Mouse (Mus musculus) lung, postnatal 4 days (tissue): ENCODE measurements around the gene Phgr1.

ENCODE experiments used
- DNase-seq, 2 experiments: peaks; one replicate each; pipeline ENCODE4 v3.0.0; 2021

Phgr1 gene

DNA sequence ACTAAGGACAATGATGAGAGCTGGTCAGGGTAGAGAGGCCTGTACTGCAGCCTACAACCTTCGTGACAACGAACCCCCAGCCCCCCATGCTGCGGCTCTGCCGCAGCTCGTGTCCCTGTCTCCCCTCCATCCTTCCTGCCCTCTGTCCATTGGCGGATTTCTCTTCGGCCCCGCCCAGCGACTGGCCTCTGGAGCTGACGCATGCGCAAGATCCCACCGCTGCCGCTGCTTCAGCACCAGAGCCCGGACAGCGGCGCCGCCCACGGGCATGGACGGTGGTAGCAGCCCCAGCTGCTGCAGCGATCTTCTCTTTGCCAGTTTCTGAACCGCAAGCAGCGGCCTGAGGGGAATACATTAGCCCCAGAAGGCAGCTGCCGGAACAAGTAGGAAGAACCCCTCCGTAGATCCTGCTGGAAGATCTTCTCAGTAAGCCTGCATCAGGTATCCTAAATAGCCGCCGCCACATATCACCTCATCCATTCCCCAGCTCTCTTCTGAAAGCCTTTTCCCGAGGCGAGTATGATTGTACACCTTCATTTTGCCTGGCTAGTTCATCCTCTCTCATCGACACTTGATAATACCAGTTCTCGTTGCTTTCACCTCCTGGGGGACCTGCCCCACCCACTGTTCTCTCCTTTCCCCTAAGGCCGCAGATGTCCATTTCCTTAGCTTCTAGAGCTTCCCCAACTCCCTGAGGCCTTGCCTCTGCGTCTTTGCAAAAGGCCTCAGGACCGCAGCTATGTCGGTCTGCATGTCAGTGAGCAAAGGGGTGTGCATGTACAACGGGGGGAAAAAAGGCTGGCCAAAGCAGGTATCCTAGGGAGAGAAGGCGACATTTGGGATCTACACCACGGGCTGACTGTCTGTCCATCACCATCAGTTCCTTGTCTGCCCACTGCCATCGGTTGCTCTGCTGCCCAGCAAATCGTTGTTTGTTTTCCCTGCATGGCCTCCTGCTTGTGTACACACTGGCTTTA, 7.2 kb downstream of the Phgr1 start, which contains the start of gene Disp2:
Gene Disp2 (plus strand): TSS at position 216 of the 977 bp plus-strand sequence.
- DNase-seq: peak; percentile 95 to 96

DNA sequence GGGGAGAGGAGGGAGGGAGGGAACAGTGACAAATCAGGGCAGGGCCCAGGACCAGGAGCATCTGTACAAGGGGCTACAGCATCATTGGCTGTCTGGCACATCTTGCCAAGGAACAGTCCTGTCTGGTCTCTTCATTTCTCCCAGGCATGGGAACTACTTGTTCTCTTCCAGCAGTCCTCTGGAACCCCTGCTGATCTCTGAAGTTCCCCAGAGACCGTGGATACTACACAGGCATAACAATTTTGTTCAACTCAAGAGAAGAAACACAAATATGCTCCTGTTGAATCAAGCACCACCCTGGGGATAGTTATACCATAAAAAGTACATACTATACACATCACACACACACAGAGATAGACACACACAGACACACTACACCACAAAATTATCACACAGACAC, 8.5 kb downstream of the Phgr1 start:
- no peak for DNase-seq

DNA sequence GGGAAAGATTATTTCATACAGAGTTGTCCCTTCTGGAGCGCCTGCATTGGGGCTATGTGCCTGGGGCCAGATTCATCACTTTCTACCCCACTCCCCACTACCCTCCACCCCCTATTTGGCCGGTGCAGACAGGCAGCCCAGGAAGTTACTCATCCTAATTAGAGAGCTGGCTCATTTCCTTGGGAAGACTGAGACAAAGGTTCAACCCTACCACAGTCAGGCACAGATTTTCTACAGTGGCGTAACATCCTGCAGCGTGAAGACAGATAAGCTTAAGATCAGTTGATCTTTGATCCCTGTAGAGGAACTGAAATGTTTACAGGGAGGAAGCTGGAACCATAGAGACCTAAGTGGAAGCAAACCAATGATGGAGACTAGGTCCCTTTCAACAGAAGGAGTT, 9.7 kb downstream of the Phgr1 start:
- DNase-seq: peak; percentile 41 to 44

DNA sequence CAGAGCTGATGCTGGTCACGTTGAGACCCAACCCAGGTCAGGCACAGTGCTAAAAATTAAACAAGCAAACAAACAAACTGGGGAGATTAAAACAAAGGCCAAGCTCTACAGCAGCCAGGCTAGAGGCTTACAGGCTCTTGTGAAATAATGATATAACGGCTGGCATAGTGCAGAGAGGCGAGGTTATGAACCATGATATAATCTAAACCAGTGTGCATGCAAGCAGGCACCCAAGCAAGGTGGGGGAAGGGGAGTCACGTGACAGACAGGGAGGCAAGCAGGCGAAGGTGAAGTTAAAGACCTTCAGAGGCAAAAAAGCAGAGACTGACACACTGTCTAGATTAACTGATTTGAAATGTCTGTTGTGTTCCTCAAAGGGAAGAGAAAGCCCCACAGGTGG, 10.5 kb downstream of the Phgr1 start:
- no peak for DNase-seq

DNA sequence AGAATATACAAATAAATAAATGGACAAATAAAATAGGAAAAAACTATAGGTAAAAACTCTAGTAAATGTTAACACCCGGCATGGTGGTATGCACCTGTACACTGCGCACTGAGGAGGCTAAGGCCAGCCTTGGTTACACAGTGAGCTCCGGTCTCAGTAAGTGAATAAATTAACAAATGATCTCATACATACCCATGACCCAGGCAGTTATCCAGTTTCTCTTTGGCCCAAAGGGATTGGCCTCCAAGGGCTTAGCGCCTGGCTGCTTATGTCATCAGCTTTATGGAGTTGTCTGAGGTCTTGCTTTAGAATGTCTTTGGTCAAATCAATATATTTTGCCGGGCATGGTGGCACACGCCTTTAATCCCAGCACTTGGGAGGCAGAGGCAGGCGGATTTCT, 11.1 kb downstream of the Phgr1 start:
- no peak for DNase-seq

DNA sequence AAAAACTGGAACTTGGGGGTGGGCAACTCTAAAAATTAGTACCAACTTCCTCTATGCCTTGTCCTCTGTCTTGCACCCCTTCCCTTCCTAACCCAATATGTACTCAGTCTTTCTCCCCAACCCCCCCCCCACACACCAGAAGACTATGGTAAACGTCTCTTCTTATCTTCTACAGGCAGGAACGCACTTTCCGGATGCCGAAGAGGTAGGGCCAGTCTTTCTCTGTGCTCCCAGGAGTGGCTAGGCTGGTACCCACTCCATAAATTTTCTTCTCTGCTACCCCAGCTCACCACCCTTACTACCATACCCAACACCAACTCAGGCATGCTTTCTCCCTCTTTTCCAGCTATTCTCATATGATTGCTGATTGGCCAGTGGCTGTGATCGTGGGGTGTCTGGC, 14.0 kb downstream of the Phgr1 start:
- no peak for DNase-seq

DNA sequence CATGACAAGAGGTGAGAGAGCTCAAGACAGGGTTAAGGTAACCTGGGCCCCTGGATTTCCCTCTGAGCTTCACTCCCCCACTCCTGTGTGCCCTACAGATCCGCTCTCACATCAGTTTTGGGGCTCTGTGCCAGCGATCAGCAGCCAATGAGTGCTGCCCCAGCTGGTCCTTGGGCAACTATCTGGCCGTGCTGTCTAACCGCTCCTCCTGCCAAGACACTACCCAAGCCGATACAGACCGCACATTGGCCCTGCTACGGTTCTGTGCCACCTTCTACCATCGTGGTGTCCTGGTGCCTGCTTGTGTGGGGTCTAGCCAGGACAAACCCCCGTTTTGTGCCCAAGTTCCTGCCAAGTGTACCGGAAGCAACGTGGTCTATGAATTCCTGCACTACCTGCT, 16.9 kb downstream of the Phgr1 start:
- DNase-seq: no peak

DNA sequence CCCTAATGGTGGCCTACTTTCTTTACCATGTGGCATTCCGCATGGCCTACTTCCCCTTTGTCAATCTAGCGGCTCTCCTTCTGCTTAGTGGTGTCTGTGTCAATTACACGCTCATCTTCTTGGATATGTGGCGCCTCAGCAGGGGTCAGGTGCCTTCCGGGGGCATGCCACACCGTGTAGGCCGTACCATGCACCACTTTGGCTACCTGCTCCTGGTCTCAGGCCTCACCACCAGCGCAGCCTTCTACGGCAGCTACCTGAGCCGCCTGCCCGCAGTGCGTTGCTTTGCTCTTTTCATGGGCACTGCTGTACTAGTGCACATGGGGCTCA, 17.6 kb downstream of the Phgr1 start:
- no peak for DNase-seq

DNA sequence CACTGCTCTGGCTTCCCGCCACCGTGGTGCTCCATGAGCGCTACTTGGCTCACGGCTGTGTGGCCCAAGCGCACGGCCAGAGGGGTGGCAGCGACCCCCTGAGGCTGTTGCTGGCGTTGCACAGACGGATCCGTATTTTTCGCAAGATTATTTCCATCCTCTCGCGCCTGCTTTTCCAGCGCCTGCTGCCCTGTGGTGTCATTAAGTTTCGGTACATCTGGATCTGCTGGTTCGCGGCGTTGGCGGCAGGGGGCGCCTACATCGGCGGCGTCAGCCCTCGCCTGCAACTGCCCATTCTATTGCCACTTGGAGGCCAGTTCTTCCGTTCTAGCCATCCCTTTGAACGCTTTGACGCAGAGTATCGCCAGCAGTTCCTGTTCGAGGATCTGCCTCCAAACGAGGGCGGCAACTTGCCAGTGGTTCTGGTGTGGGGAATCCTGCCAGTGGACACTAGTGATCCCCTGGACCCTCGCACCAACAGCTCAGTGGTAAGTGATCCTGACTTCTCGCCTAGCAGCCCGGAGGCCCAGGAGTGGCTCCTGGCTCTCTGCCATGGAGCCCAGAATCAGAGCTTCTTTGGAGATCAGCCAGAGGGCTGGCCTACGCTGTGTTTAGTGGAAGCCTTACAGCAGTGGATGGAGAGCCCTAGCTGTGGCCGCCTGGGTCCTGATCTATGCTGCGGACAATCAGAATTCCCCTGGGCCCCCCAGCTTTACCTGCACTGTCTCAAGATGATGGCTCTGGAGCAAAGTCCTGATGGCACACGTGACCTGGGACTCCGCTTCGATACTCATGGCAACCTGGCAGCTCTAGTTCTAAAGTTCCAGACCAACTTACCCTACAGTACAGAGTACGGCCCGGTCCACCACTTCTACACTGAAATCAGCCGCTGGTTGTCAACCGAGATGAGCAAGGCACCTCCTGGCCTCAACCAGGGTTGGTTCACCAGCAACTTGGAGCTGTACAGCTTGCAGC, 18.3 kb downstream of the Phgr1 start:
- DNase-seq: peak; percentile 87 to 90

DNA sequence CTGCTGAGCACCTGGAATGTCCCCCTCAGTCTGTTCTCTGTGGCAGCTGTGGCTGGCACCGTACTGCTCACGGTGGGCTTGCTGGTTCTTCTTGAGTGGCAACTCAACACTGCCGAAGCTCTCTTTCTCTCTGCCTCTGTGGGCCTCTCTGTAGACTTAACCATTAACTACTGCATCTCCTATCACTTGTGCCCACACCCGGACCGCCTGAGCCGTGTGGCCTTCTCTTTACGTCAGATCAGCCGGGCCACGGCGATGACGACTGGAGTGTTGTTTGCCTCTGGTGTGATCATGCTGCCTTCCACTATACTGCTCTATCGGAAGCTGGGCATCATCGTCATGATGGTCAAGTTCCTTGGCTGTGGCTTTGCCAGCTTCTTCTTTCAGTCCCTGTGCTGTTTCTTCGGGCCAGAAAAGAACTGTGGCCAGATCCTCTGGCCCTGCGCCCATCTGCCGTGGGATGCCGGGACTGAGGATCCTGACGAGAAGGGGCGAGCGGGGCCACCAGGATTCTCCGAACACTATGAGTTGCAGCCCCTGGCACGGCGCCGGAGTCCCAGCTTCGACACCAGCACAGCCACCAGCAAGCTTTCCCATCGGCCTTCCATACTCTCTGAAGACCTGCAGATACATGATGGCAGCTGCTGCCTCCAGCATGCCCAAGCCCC, 19.2 kb downstream of the Phgr1 start:
- no peak for DNase-seq

DNA sequence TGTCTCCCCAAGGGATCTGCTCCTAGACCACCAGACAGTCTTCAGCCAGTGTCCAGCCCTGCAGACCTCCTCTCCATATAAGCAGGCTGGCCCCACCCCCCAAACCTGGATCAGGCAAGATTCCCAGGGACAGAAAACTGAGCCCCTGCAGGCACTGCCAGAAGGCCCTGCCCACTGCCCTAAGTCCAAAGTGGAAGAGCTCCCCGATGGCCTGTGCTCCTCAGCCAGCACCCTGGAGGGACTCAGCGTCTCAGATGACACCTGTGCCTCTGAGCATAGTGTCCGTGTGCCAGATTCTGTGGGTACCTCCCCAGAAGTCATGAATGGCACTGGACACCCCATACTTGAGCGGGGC, 19.7 kb downstream of the Phgr1 start:
- no peak for DNase-seq

DNA sequence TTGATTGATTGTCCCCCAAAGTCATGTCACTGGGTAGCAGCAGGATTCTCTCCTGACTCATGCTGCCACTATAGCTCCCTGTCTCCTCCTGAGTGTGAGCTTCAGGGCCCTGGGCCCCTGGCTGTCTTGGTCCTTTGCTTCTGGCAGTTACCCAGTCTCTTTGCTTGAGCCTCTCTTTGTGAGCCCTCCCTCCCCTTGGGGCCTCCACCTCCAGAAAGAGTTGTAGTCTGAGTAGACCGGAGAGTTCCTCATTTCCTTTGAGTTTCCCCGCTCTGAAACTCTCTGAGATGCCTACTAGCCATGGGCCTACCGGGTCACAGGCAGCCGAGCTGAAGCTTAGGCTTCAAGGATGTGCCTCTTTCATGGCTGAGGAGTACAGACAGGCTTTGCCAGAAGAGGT, 21.1 kb downstream of the Phgr1 start:
- DNase-seq: no peak

DNA sequence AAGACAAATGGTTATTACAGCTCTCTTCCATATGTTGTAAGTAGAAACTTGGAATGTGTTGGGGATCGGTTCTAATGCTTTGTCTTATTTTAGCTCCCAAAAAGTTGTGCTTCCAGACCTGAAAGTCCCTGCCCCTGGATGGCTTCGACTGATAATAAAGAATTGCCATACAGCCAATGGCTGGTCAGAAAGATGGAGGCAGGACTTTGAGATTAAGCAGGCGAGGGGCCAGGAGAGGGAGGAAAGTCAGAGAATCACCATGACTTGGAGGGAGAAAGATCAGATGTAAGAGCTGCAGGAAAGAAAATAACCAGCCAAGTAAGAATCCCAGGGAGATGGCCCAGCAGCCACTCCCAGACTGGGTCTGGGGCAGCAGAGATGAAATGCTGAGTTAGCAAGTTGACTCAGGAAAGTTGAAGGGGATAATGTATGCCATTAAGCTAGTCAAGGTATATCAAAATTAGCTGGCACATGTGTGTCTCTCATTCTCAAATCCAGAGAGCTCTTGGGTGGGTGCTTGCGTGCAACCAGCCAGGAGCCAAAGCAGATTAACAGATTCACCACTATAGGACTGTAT, 30.1 kb downstream of the Phgr1 start:
- DNase-seq: no peak

DNA sequence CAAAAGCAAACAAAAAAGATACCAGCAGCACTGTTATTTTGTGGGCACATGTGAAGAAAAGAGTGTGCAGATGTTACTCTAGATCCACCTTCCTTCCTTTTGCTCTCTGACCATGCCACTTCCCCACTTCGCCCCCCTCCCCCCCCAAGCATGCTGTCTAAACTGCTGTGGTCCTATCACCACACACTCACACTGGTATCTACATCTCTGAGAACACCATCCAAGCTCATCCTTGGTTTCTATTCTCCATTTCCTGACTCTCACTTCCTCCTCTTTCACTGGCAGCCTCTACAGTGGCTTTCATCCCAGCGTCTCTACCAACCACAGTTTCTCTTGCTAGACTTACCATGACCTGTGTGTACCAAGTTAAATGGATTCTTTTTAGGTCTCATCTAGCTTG, 31.9 kb downstream of the Phgr1 start:
- no peak for DNase-seq

DNA sequence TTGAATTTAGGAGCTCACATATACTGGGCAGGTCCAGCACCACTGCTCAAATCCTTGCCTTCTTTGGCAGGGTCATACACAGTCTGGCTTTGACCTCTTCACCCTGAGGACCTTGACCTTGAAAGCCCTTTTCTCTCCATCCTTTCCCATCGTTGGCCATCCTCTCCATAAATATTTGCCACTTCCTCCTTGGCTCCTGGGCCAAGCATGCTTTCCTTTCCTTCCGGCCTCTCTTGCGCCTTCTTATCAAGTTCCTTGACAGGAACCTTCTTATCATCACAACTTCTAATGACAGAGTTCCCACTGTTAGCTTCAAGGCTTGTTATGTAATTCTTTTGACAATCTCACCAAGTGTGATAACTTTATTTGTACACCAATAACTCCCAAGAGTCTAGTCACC, 32.6 kb downstream of the Phgr1 start:
- peak; percentile 17 to 44 for DNase-seq

DNA sequence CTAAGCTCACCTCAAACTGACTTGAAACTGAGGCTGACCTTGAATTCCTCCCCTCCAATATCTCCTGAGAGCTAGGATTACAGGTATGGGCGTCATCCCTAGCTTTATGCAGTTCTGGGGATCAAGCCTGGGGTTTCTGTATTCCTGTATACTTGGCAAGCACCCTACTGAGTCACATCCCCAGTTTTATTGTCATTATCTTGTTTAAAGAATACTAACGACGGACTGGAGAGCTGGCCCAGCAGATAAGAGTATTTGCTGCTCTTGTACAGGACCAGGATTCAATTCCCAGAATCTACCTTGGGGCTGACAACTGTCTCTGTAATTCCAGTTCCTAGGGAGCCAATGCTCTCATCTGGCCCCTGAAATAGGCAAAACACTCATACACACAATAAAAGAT, 33.2 kb downstream of the Phgr1 start:
- no peak for DNase-seq

DNA sequence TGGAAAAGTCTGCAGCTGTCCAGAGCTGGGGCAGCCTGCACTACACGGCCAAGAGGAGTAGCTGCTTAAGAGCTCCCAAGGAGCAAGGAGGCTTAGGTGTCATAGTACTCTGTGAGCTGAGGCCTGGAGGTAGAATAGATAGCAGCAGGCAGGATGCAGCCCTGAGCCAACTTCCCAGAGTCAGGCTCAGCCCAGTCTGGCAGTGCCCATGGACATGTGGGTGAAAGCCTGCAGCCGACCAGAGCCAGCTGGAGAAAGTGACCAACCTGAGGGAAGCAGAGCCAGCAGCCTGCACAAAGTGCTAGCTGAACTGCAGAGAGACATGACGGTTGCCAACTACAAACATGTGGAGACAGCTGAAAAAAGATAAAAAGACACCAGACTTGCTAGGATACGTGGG, 34.3 kb downstream of the Phgr1 start:
- DNase-seq: peak in 1 of 2 experiments; percentile 48

DNA sequence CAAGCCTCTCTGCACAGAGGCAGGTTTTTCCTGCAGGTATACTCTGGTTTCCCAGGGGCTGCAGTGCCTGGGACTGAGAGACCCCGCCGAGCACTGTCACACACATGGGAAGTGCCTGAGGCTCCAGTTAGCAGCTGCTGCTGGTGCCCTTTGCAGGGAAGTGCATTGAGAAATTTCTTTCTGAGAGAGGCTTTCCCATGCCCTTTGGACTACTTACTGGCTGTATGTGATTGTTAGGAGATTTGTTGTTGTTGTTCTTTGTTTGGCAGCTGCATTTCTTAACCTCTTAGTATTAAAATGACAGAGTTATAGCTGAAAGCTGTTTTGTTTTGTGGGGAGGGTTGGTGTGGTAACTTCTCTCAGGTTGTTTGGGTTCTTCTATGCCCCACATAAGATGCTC, 38.3 kb downstream of the Phgr1 start:
- no peak for DNase-seq

DNA sequence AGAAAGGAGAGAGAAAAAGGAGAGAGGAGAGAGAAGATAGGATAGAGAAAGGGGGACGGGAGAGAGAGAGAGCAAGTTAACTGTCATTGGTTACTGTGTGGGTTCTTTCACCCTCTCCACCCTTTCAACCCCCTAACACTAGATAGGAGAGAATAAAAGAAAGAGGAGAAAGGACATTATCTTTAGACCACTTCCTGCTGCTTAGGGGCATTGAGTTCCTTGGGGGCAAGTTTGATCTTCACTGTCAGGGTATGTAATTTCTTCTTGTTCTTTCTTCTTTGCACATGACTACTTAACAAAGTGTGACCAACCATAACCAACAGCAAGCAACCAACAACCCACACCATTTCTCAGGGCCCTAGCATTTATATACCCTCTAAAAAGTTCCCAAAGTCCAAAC, 40.2 kb downstream of the Phgr1 start:
- DNase-seq: no peak

DNA sequence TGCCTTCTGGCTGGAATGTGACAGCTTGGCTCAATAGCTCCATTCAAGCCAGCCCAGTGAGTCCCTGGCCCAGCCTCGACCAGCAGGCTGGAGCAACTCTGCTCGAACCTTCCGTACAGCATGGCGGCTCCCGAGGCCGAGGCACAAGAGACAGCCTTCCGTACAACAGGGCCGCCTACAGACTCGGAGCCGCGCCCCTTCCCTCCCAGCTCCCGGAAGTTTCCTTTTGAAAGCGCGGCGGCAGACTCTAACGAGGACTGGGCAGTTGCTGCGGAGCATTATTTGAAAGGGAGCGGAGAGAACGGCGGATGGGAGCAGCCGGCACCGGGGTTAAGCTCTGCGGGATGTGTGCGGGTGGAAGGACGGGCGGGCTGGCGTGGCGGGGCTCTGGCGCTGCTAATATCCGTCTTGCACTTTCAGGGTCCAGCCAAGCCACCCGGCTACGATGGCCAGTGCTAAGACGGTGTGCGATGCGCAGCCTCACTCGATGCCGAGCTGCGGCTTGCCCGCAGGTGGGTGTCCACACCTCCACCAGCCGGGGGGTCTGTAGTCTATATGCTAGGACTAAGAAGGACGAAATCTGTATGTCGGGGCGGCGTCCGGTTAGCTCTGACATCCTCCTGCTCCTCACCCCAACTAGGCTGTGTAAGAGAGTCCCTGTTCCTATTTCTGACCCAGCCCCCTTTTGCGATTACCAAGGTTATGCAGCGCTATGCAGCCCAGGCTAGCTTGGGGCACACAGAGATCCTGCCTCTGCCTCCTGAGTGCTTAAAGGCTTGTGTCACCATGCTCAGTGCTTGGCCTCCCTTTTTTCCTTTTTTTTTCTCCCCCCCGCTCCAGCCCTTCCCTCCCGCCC, 41.6 kb downstream of the Phgr1 start, which contains the start of gene Knstrn:
Gene Knstrn (plus strand): TSS at position 23 of the 856 bp plus-strand sequence.
- DNase-seq: peak; percentile 92

DNA sequence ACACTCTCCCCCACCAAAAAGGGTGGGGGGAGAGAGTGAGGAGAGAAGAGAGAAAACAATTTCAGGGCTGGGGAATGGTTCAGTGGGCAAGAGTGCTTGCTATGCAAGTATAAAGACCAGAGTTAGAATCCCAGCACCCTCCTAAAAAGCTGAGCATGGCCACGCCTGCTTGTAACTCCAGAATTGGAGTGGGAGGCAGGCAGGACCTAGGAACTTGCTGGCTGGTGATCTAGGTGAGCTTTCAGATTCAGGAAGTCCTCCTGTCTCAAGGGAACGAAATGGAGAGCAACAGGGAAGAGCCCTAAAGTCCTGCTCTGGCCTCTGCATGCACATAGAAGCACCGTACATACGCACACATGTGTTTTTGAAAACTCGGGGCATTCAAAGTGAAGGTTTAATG, 50.2 kb downstream of the Phgr1 start:
- DNase-seq: no peak

DNA sequence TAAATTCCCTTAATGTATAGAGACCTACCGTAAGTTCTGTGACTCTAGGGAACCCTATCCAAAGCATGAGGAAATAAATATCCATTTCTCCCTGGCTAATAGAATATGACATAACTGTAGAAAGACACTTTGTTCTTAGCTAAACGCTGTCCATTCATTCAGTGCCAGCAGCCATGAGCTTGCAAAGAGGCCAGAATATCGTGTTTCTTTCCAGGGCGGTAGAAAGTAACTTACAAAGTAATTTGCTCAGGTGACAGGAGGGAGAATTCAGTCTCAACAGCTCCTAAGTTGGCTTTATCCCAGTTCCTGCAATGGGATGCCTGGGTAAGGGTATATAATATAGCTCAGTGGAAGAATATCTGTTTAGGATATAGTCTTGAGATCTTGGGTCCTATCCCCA, 51.8 kb downstream of the Phgr1 start:
- DNase-seq: no peak
